Comparison of ENCODE assay signal across 25 mouse cellular contexts in genomic region chr1:167411991-167412715, GRCm38 (mm10). TPM values are rescaled to one million over a fixed set of nuclear protein-coding genes. Genes with fewer than 3 reads are reported as not detected.
"Had no signal": no experiment of that assay in that cellular context is flagged by ENCODE, and none has a peak within 500 bp of the region (broad histone marks: within the 10 kb centered on the region; RNA-seq: fewer than 3 reads in every experiment).

No protein-coding gene starts in this region.

- H3K27me3 ChIP-seq: midbrain, embryonic 15.5 days; stomach, embryonic 15.5 days had no signal

- H3K36me3 ChIP-seq: liver, embryonic 12.5 days; liver, embryonic 15.5 days; midbrain, embryonic 12.5 days; midbrain, embryonic 15.5 days; stomach, embryonic 15.5 days had no signal

- H3K9me3 ChIP-seq: liver, embryonic 12.5 days; liver, embryonic 15.5 days; midbrain, embryonic 12.5 days; midbrain, embryonic 15.5 days; stomach, embryonic 15.5 days had no signal

- ATAC-seq: liver, embryonic 12.5 days; lung, postnatal 0 days; midbrain, embryonic 15.5 days had no signal

- H3K4me1 ChIP-seq: liver, embryonic 12.5 days; liver, embryonic 15.5 days; midbrain, embryonic 12.5 days; midbrain, embryonic 15.5 days; stomach, embryonic 15.5 days had no signal

- H3K4me2 ChIP-seq: liver, embryonic 12.5 days; liver, embryonic 15.5 days; lung, embryonic 14.5 days; midbrain, embryonic 12.5 days; midbrain, embryonic 15.5 days; stomach, embryonic 15.5 days had no signal

- H3K9ac ChIP-seq: liver, embryonic 12.5 days; liver, embryonic 15.5 days; lung, embryonic 14.5 days; midbrain, embryonic 12.5 days; midbrain, embryonic 15.5 days; stomach, embryonic 15.5 days had no signal

- DNase-seq: kidney, adult 2 months; kidney, postnatal 25 days; layer of hippocampus, adult 9-11 months; liver; lung, embryonic 14.5 days; thymus, postnatal 25 days had no signal

- H3K27ac ChIP-seq: kidney, postnatal 0 days; layer of hippocampus, adult 2 months; liver, embryonic 12.5 days; liver, embryonic 15.5 days; macrophage; midbrain, embryonic 12.5 days; midbrain, embryonic 15.5 days; stomach, embryonic 15.5 days had no signal

- H3K4me3 ChIP-seq: layer of hippocampus, adult 2 months; liver, embryonic 12.5 days; liver, embryonic 15.5 days; midbrain, embryonic 12.5 days; midbrain, embryonic 15.5 days; stomach, embryonic 15.5 days had no signal

RNA-seq across cellular contexts. Expression of gene Lrrc52, which starts 54.4 kb away (rescaled TPM):
- total RNA-seq: layer of hippocampus, adult 2 months; layer of hippocampus, postnatal 25 days; left cerebral cortex, adult 18-20 months; left cerebral cortex, postnatal 25 days; megakaryocyte, adult 5-6 weeks; monocyte, adult 5-6 weeks had no signal
- polyA plus RNA-seq: kidney, embryonic 14.5 days; kidney, postnatal 0 days; large intestine, adult 2 months; limb, embryonic 11.5 days; liver, embryonic 12.5 days; liver, embryonic 15.5 days; macrophage; midbrain, embryonic 12.5 days; midbrain, embryonic 15.5 days; neural tube, embryonic 11.5 days; neural tube, embryonic 14.5 days had no signal
